Mouse (Mus musculus) CH12.LX (cell line): ENCODE results near the gene Rtca. TPM values are rescaled to one million over a fixed set of nuclear protein-coding genes. Genes with fewer than 3 reads are reported as not detected.

Experiments used
- DNase-seq: peaks from one replicate; pipeline ENCODE4 v3.0.0-alpha.2; 2013; ENCODE audit errors: extremely low read depth
- H3K27ac ChIP-seq: 2 replicates; pipeline ENCODE4 v1.5.1; 2012; ENCODE audit warnings: low read depth, mild to moderate bottlenecking, control low read depth, moderate library complexity; ENCODE audit not compliant: insufficient read depth
- H3K27me3 ChIP-seq: replicated peaks from 2 replicates; pipeline ENCODE3; 2012; ENCODE audit warnings: inconsistent platforms
- H3K36me3 ChIP-seq, 2 experiments: replicated peaks in 1 of 2; 2 replicates each; pipeline versions ENCODE3 to v1.6.1; 2012; ENCODE audit warnings: inconsistent platforms in 1 of 2, low read length in 1 of 2, mild to moderate bottlenecking in 1 of 2, mixed read lengths in 1 of 2, moderate library complexity in 1 of 2; ENCODE audit not compliant: control insufficient read depth in 1 of 2, insufficient read depth in 1 of 2
- H3K4me1 ChIP-seq, 2 experiments: 2 replicates each; pipeline ENCODE4 v1.6.1; 2012; ENCODE audit warnings: inconsistent platforms in 1 of 2, moderate library complexity in 1 of 2; ENCODE audit not compliant: insufficient read depth in 2 of 2, control insufficient read depth in 1 of 2
- H3K4me2 ChIP-seq: 2 replicates; pipeline ENCODE4 v1.6.1; 2012; ENCODE audit warnings: low read depth, mild to moderate bottlenecking, control low read depth; ENCODE audit not compliant: poor library complexity, insufficient read depth, severe bottlenecking
- H3K4me3 ChIP-seq, 3 experiments: fragments of 150-350 bp in 1 of 3; sonication (generic) in 1 of 3; replicated peaks in 1 of 3; 2 replicates each; pipeline versions ENCODE3 to v1.5.1; 2011 to 2012; ENCODE audit warnings: low read depth in 2 of 3, low read length in 2 of 3, mild to moderate bottlenecking in 2 of 3, moderate library complexity in 2 of 3, control low read depth in 1 of 3, improper control_type of control experiment in 1 of 3, inconsistent platforms in 1 of 3, mixed read lengths in 1 of 3; ENCODE audit not compliant: poor library complexity in 1 of 3
- H3K79me2 ChIP-seq: replicated peaks from 2 replicates; pipeline ENCODE4 v1.6.1; 2012; ENCODE audit warnings: mild to moderate bottlenecking, moderate library complexity; ENCODE audit not compliant: control insufficient read depth, poor library complexity, insufficient read depth, severe bottlenecking; ENCODE audit errors: extremely low read depth
- H3K9ac ChIP-seq: 2 replicates; pipeline ENCODE4 v1.6.1; 2012; ENCODE audit warnings: low read depth, mild to moderate bottlenecking, control low read depth, moderate library complexity; ENCODE audit not compliant: insufficient read depth
- H3K9me3 ChIP-seq: replicated peaks from 2 replicates; pipeline ENCODE3; 2012; ENCODE audit warnings: low read length, inconsistent platforms, mixed read lengths
- CHD1 ChIP-seq: IDR thresholded peaks from 2 replicates; pipeline ENCODE4 v1.6.1; 2012; ENCODE audit warnings: low read depth, low read length, improper control_type of control experiment, inconsistent platforms
- CTCF ChIP-seq, 2 experiments: IDR thresholded peaks in 1 of 2; conservative IDR thresholded peaks in 1 of 2; 2 replicates each; pipeline ENCODE4 v1.5.1; 2011 to 2012; ENCODE audit warnings: low read depth in 2 of 2, low read length in 2 of 2, improper control_type of control experiment in 1 of 2, inconsistent platforms in 1 of 2, mild to moderate bottlenecking in 1 of 2, moderate library complexity in 1 of 2
- EP300 ChIP-seq: IDR thresholded peaks from 2 replicates; pipeline ENCODE4 v1.6.1; 2011; ENCODE audit warnings: low read length, improper control_type of control experiment
- ETS1 ChIP-seq: conservative IDR thresholded peaks from 2 replicates; pipeline ENCODE4 v1.6.1; 2012; ENCODE audit warnings: low read depth, mild to moderate bottlenecking, inconsistent platforms, low read length, improper control_type of control experiment, moderate library complexity
- MAFK ChIP-seq: IDR thresholded peaks from 2 replicates; pipeline ENCODE4 v1.6.1; 2011; ENCODE audit warnings: low read length, improper control_type of control experiment; ENCODE audit not compliant: insufficient replicate concordance
- MAX ChIP-seq: IDR thresholded peaks from 2 replicates; pipeline ENCODE4 v1.6.1; 2011; ENCODE audit warnings: low read length, improper control_type of control experiment
- MAZ ChIP-seq: IDR thresholded peaks from 2 replicates; pipeline ENCODE4 v1.6.1; 2012; ENCODE audit warnings: low read depth, mild to moderate bottlenecking, inconsistent platforms, low read length, improper control_type of control experiment, moderate library complexity
- NELFE ChIP-seq: IDR thresholded peaks from 2 replicates; pipeline ENCODE4 v1.6.1; 2011; ENCODE audit warnings: low read depth, low read length, improper control_type of control experiment
- POLR2AphosphoS2 ChIP-seq: IDR thresholded peaks from 2 replicates; pipeline ENCODE4 v1.6.1; 2011; ENCODE audit warnings: low read depth, low read length, improper control_type of control experiment
- RAD21 ChIP-seq: IDR thresholded peaks from 2 replicates; pipeline ENCODE4 v1.6.1; 2011; ENCODE audit warnings: low read depth, mild to moderate bottlenecking, low read length, improper control_type of control experiment, moderate library complexity
- SIN3A ChIP-seq: IDR thresholded peaks from 2 replicates; pipeline ENCODE4 v1.6.1; 2012; ENCODE audit warnings: low read length, improper control_type of control experiment, inconsistent platforms
- SMC3 ChIP-seq: IDR thresholded peaks from 2 replicates; pipeline ENCODE4 v1.6.1; 2011; ENCODE audit warnings: low read depth, low read length, improper control_type of control experiment
- UBTF ChIP-seq: IDR thresholded peaks from 2 replicates; pipeline ENCODE4 v1.6.1; 2012; ENCODE audit warnings: low read depth, mild to moderate bottlenecking, inconsistent platforms, low read length, improper control_type of control experiment, moderate library complexity
- ZMIZ1 ChIP-seq: IDR thresholded peaks from 2 replicates; pipeline ENCODE4 v1.6.1; 2012; ENCODE audit warnings: low read depth, mild to moderate bottlenecking, inconsistent platforms, low read length, improper control_type of control experiment
- dilution Hi-C: fragments of 300-500 bp; cut with MboI; formaldehyde crosslinking; loops from 2 replicates; pipeline ENCODE4 v1.14.3; 2020; ENCODE audit warnings: low sequenced_read_pairs; ENCODE audit not compliant: extremely low pct_unique_long_range_greater_than_20kb, extremely low pct_ligation_motif_present
- in situ Hi-C: fragments of 300-500 bp; cut with MboI; formaldehyde crosslinking; loops from 3 replicates; pipeline ENCODE4 v1.14.3; 2019; ENCODE audit warnings: low sequenced_read_pairs, low pct_ligation_motif_present, low pct_unique_long_range_greater_than_20kb, mixed read lengths
- polyA plus RNA-seq: library from polyadenylated mRNA; unstranded; fragments of >175 nt; gene quantifications from 2 replicates; pipeline ENCODE4 v1.2.1, GENCODE M21; 2012; ENCODE audit warnings: low read depth; ENCODE audit not compliant: insufficient read length
- total RNA-seq, 2 experiments: library from RNA; depleted of rRNA; stranded (reverse); fragments of 300-350 nt in 1 of 2; fragments of >200 nt in 1 of 2; gene quantifications; 2 replicates each; pipeline ENCODE4 v1.2.3; 2012 to 2014

Gene Rtca
- total and polyA plus RNA-seq, 3 experiments: 57.8 to 80.1 (median 75.5) TPM

GRCm38 (mm10) chr3:116495671-116496070 is 12.3 kb downstream of the Rtca start:
- in situ Hi-C loops (no loop called here), dilution Hi-C loops (no loop called here)
- no peak for DNase-seq
- no peak overlapping the region for H3K4me2 ChIP-seq
- H3K4me1 ChIP-seq: no peaks in the 10 kb centered on the region
- no peak for TF ChIP-seq EP300
- H3K79me2 ChIP-seq: no peaks in the 10 kb centered on the region; the same call in 1 of the 2 replicates
- H3K27ac ChIP-seq: no peak overlapping the region
- no peak overlapping the region for H3K9ac ChIP-seq
- H3K36me3 ChIP-seq: peaks cover 57 to 91% of the 10 kb centered on the region in 2 experiments
- H3K9me3 ChIP-seq: no peaks in the 10 kb centered on the region
- no peak overlapping the region for H3K4me3 ChIP-seq
- no peaks in the 10 kb centered on the region for H3K27me3 ChIP-seq

GRCm38 (mm10) chr3:116493658-116494057 is 14.3 kb downstream of the Rtca start:
- Histone ChIP-seq H3K27ac (no peak overlapping the region), H3K4me3 (no peak overlapping the region)
- dilution Hi-C loops: no loop called here
- TF ChIP-seq ETS1 (no peak), SMC3 (peak; percentile 41), RAD21 (peak; percentile 40), CTCF (conservative IDR thresholded peaks at IDR 0.05 in 1 of 2, IDR thresholded peaks at IDR 0.05 in 1 of 2; ENCODE audit: low read depth in 2 of 2, low read length in 2 of 2) (peak in 1 of 2 experiments; percentile 41; a peak in 2 of 4 replicates), MAZ (no peak)
- TF ChIP-seq, all 38 proteins: peak for 3
- Histone ChIP-seq H3K9me3 (no peaks in the 10 kb centered on the region), H3K79me2 (no peaks in the 10 kb centered on the region; the same call in 1 of the 2 replicates), H3K4me2 (no peak overlapping the region), H3K9ac (no peak overlapping the region), H3K27me3 (no peaks in the 10 kb centered on the region), H3K36me3 (peaks cover 61 to 93% of the 10 kb centered on the region in 2 experiments), H3K4me1 (no peaks in the 10 kb centered on the region)
- DNase-seq: no peak
- in situ Hi-C loops: no loop called here

GRCm38 (mm10) chr3:116491923-116492454 is 16.0 kb downstream of the Rtca start:
- H3K27ac ChIP-seq: no peak overlapping the region
- no peaks in the 10 kb centered on the region for H3K79me2 ChIP-seq
- no peak overlapping the region for H3K4me3 ChIP-seq
- in situ Hi-C loops: no loop called here
- no peak for TF ChIP-seq RAD21
- TF ChIP-seq UBTF: no peak
- no peak for TF ChIP-seq MAFK
- TF ChIP-seq NELFE: no peak
- TF ChIP-seq SIN3A: no peak
- TF ChIP-seq ZMIZ1: no peak
- no peak for TF ChIP-seq MAX
- TF ChIP-seq POLR2AphosphoS2: no peak
- no peak for TF ChIP-seq CHD1
- TF ChIP-seq, all 38 proteins: peak for 0
- no peak overlapping the region for H3K9ac ChIP-seq
- no peaks in the 10 kb centered on the region for H3K9me3 ChIP-seq
- dilution Hi-C loops: no loop called here
- no peaks in the 10 kb centered on the region for H3K4me1 ChIP-seq
- no peak for DNase-seq
- H3K4me2 ChIP-seq: no peak overlapping the region
- peaks cover 58 to 90% of the 10 kb centered on the region in 2 experiments for H3K36me3 ChIP-seq
- no peaks in the 10 kb centered on the region for H3K27me3 ChIP-seq
